20 mouse cellular contexts compared by ENCODE assay signal in genomic region chr2:58146572-58146971, GRCm38 (mm10).
"Had no signal": no experiment of that assay in that cellular context is flagged by ENCODE, and none has a peak within 500 bp of the region (broad histone marks: within the 10 kb centered on the region; RNA-seq: fewer than 3 reads in every experiment).

No protein-coding gene starts in this region.

- H3K27ac ChIP-seq: lung, embryonic 15.5 days; midbrain, embryonic 10.5 days; midbrain, embryonic 12.5 days; neural tube, embryonic 13.5 days; neural tube, embryonic 15.5 days had no signal

- H3K4me2 ChIP-seq: lung, embryonic 15.5 days; midbrain, embryonic 12.5 days; neural tube, embryonic 13.5 days; neural tube, embryonic 15.5 days had no signal

- H3K4me1 ChIP-seq: lung, embryonic 15.5 days; midbrain, embryonic 10.5 days; midbrain, embryonic 12.5 days; neural tube, embryonic 13.5 days; neural tube, embryonic 15.5 days had no signal

- ATAC-seq: liver, postnatal 0 days; lung, postnatal 0 days; midbrain, embryonic 16.5 days had no signal

- H3K9me3 ChIP-seq: lung, embryonic 15.5 days; midbrain, embryonic 10.5 days; neural tube, embryonic 13.5 days had no signal

- DNase-seq: liver, postnatal 0 days; lung, adult 2 months; lung, postnatal 4 days; midbrain, embryonic 14.5 days; retina, postnatal 1 day; right cerebral cortex, adult 18-20 months; right cerebral cortex, postnatal 25 days; right cerebral cortex, postnatal 4 days; spleen, adult 18-20 months; thymus, adult 18-20 months; thymus, postnatal 14 days; thymus, postnatal 36 days had no signal

- H3K9ac ChIP-seq: liver, postnatal 0 days; lung, embryonic 15.5 days; midbrain, embryonic 12.5 days; neural tube, embryonic 13.5 days; neural tube, embryonic 15.5 days had no signal

- H3K27me3 ChIP-seq: lung, embryonic 15.5 days; midbrain, embryonic 12.5 days; neural tube, embryonic 13.5 days; neural tube, embryonic 15.5 days had no signal

- H3K4me3 ChIP-seq: lung, embryonic 15.5 days; midbrain, embryonic 10.5 days; midbrain, embryonic 12.5 days; myocyte; neural tube, embryonic 13.5 days; neural tube, embryonic 15.5 days had no signal

- H3K36me3 ChIP-seq: lung, embryonic 15.5 days; midbrain, embryonic 10.5 days; midbrain, embryonic 12.5 days; neural tube, embryonic 13.5 days; neural tube, embryonic 15.5 days had no signal
